ENCODE assay signal across 9 mouse cellular contexts in the genomic region with DNA sequence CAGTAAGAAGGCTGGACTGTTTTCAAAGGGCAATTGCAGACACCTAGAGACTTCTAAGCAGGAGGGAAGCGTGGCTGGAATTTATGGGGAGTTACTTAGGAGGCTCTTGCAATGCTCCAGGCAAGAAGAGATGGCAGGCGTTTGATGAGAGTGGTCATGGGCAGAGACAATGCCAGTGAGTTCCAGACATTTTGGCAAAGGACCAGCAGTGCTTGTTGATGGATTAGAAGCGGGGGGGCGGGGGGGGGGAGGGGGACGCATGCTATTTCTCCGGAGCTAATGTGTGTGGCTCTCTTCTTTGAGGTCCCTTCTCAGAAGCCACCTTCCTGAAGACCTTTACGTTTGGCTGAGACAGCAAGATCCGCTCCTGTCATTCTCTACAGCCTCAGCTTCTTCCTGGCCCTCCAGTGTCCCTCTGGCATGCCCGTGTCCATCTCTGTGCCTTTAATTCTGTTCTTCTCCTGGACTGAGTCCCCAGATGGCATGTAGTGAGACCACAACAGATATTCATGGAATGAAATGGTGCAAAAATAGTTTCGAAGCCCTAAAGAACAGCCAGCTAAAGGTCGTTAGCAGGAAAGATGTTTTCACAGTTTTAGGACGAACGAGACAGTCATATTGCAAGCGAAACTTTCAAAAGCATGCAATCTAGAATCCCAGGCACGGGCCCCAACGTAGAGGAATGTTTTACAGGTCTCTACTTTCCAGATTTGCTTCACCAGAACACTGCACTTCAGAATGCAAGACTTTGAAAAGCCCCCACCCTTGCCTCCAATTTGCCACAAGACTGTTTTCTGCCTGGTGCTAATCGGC. TPM values are rescaled to one million over a fixed set of nuclear protein-coding genes. Genes with fewer than 3 reads are reported as not detected.
A peak's percentile ranks its signal among the peaks of the same experiment; 100 is the strongest.
DNase-seq lines count a peak whose midpoint lies in the region; ATAC-seq and TF ChIP-seq lines count a peak whose summit lies in the region.
"Had no signal": no experiment of that assay in that cellular context is flagged by ENCODE, and none has a peak within 500 bp of the region (broad histone marks: within the 10 kb centered on the region; RNA-seq: fewer than 3 reads in every experiment).

No protein-coding gene starts in this region.

- no peaks in the 10 kb centered on the region; the same call in 1 of the 2 replicates for H3K9me3 ChIP-seq in kidney, embryonic 14.5 days (ENCODE audit: control insufficient read depth, low read length)
- no peaks in the 10 kb centered on the region for H3K9me3 ChIP-seq in heart, embryonic 14.5 days (ENCODE audit: control insufficient read depth, low read length)
- H3K9me3 ChIP-seq in midbrain, embryonic 16.5 days (replicated peaks; ENCODE audit: control insufficient read depth, low read length, poor library complexity, severe bottlenecking), result no peaks in the 10 kb centered on the region

- no peak for TF ChIP-seq CTCF in brain, embryonic 14.5 days (IDR thresholded peaks at IDR 0.05; ENCODE audit: borderline replicate concordance, extremely low read depth, insufficient read depth, insufficient read length)

- TF ChIP-seq POLR2A in brain, embryonic 14.5 days (IDR thresholded peaks at IDR 0.05; ENCODE audit: borderline replicate concordance, extremely low read depth, insufficient read depth, insufficient read length, poor library complexity, severe bottlenecking), result no peak

- no peak for DNase-seq in kidney, adult 9 months
- peak; percentile 78 for DNase-seq in brain, embryonic 14.5 days (ENCODE audit: low read depth)
- no peak for DNase-seq in urinary bladder, postnatal 10 days (ENCODE audit: low spot score)
- DNase-seq in left cerebral cortex, postnatal 10 days (ENCODE audit: extremely low spot score in 1 of 2, low spot score in 2 of 2), result no peak
- no peak for DNase-seq in embryo, embryonic 9.5 days (ENCODE audit: extremely low spot score)

- 70% methylated on average over 17 of the region's 17 CpGs for WGBS in kidney, embryonic 14.5 days
- 40% methylated on average over 16 of the region's 17 CpGs for WGBS in heart, embryonic 14.5 days
- WGBS in midbrain, embryonic 16.5 days, result 64% methylated on average over 17 of the region's 17 CpGs

- intact Hi-C loops in left cerebral cortex, postnatal 10 days (cut with DNase I), result no loop called here

- H3K4me3 ChIP-seq in kidney, embryonic 14.5 days (ENCODE audit: low read length), result no peak overlapping the region
- H3K4me3 ChIP-seq in heart, embryonic 14.5 days (ENCODE audit: control insufficient read depth in 1 of 2, insufficient read depth in 1 of 2, low read depth in 1 of 2, low read length in 2 of 2), result no peak overlapping the region
- H3K4me3 ChIP-seq in midbrain, embryonic 16.5 days (ENCODE audit: low read depth, low read length), result no peak overlapping the region

- no peak overlapping the region for H3K4me2 ChIP-seq in kidney, embryonic 14.5 days (replicated peaks; ENCODE audit: low read depth, low read length)
- H3K4me2 ChIP-seq in heart, embryonic 14.5 days (ENCODE audit: low read length), result peak overlapping the region; percentile 37
- H3K4me2 ChIP-seq in midbrain, embryonic 16.5 days (ENCODE audit: low read length), result no peak overlapping the region

- H3K4me1 ChIP-seq in kidney, embryonic 14.5 days (ENCODE audit: control insufficient read depth, insufficient read depth, low read length), result 0 out of 2 replicates have a peak, but pooled peaks cover 5% of the 10 kb centered on the region
- peaks cover 20 to 22% of the 10 kb centered on the region in 2 experiments for H3K4me1 ChIP-seq in heart, embryonic 14.5 days (ENCODE audit: control insufficient read depth in 2 of 2, insufficient read depth in 2 of 2, low read length in 2 of 2)
- H3K4me1 ChIP-seq in midbrain, embryonic 16.5 days (ENCODE audit: control insufficient read depth, insufficient read depth, low read length), result peaks cover 8% of the 10 kb centered on the region; the same call in 1 of the 2 replicates

- H3K27me3 ChIP-seq in kidney, embryonic 14.5 days (ENCODE audit: control insufficient read depth, insufficient read depth, low read length), result no peaks in the 10 kb centered on the region
- H3K27me3 ChIP-seq in heart, embryonic 14.5 days (ENCODE audit: control insufficient read depth, insufficient read depth, low read length), result no peaks in the 10 kb centered on the region
- no peaks in the 10 kb centered on the region for H3K27me3 ChIP-seq in midbrain, embryonic 16.5 days (ENCODE audit: control insufficient read depth, insufficient read depth, low read depth, low read length)

- H3K36me3 ChIP-seq in kidney, embryonic 14.5 days (ENCODE audit: control insufficient read depth, insufficient read depth, low read length), result no peaks in the 10 kb centered on the region
- H3K36me3 ChIP-seq in heart, embryonic 14.5 days (ENCODE audit: control insufficient read depth, insufficient read depth, low read length), result no peaks in the 10 kb centered on the region
- no peaks in the 10 kb centered on the region for H3K36me3 ChIP-seq in midbrain, embryonic 16.5 days (ENCODE audit: control insufficient read depth, insufficient read depth, low read length)

- H3K27ac ChIP-seq in kidney, embryonic 14.5 days (ENCODE audit: low read depth, low read length), result peak overlapping the region; percentile 44; the same call in 1 of the 2 replicates
- peak overlapping the region; percentile 91 to 94 for H3K27ac ChIP-seq in heart, embryonic 14.5 days (replicated peaks in 1 of 2; ENCODE audit: control insufficient read depth in 1 of 2, insufficient read depth in 1 of 2, low read depth in 2 of 2, low read length in 2 of 2)
- H3K27ac ChIP-seq in midbrain, embryonic 16.5 days (ENCODE audit: low read length), result 0 out of 2 replicates have a peak overlapping the region, but pooled peaks have one; percentile 13

- no peak for ATAC-seq in kidney, embryonic 14.5 days (ENCODE audit: low FRiP score, low TSS enrichment)
- ATAC-seq in heart, embryonic 14.5 days (ENCODE audit: insufficient number of reproducible peaks, insufficient read depth, low FRiP score, low read depth), result no peak
- ATAC-seq in midbrain, embryonic 16.5 days, result no peak; the same call in 1 of the 2 replicates

- no peak overlapping the region for H3K9ac ChIP-seq in kidney, embryonic 14.5 days (ENCODE audit: low read depth, low read length)
- peak overlapping the region; percentile 59 for H3K9ac ChIP-seq in heart, embryonic 14.5 days (ENCODE audit: low read length)
- H3K9ac ChIP-seq in midbrain, embryonic 16.5 days (ENCODE audit: low read depth, low read length), result no peak overlapping the region

RNA-seq across cellular contexts. Expression of a gene that starts 53.8 kb away (rescaled TPM):
- 0.27 TPM in 1 of 2 replicates, not detected in the other for polyA plus RNA-seq in kidney, embryonic 14.5 days (2014; fragmentation: Nextera tagmentation; extraction: Ambion mirVana)
- polyA plus RNA-seq in brain, embryonic 14.5 days (2012; rRNA removed), result not detected in 2 replicates
- polyA plus RNA-seq in heart, embryonic 14.5 days (2014; fragmentation: Nextera tagmentation; extraction: Ambion mirVana), result 0.59 TPM in 1 of 2 replicates, not detected in the other
- polyA plus RNA-seq in midbrain, embryonic 16.5 days (2015; fragmentation: Nextera tagmentation; extraction: Ambion mirVana), result not detected in 2 replicates
- total RNA-seq in left cerebral cortex, postnatal 10 days (2021), result not detected
- polyA plus RNA-seq: neural tube, embryonic 14.5 days had no signal

Comparison
In these comparisons a context has a peak if more than half of its experiments do, and no peak if none do; other contexts are left out.
1. H3K27ac ChIP-seq: peak in every context shown above with its lines; median percentile 92 in heart, embryonic 14.5 days; 44 in kidney, embryonic 14.5 days; 13 in midbrain, embryonic 16.5 days.